Mouse (Mus musculus) ES-E14 (cell line): ENCODE data around the gene Canx. TPM values are rescaled to one million over a fixed set of nuclear protein-coding genes. Genes with fewer than 3 reads are reported as not detected.
A peak's percentile ranks its signal among the peaks of the same experiment; 100 is the strongest.

ENCODE experiments used
- DNase-seq: peaks from one replicate; pipeline ENCODE4 v3.0.0-alpha.2; 2013; ENCODE audit warnings: low read depth, low spot score
- H3K27ac ChIP-seq: 2 replicates; pipeline ENCODE4 v1.5.1; 2012; ENCODE audit warnings: low read depth, mild to moderate bottlenecking, low read length, moderate library complexity, mixed read lengths; ENCODE audit not compliant: poor library complexity, insufficient read depth, severe bottlenecking
- H3K36me3 ChIP-seq: 2 replicates; pipeline ENCODE4 v1.6.1; 2012; ENCODE audit warnings: mild to moderate bottlenecking, low read length, moderate library complexity, mixed read lengths; ENCODE audit not compliant: control insufficient read depth, poor library complexity, insufficient read depth, severe bottlenecking
- H3K4me1 ChIP-seq, 2 experiments: fragments of 150-350 bp in 1 of 2; sonication (generic) in 1 of 2; 2 replicates each; pipeline ENCODE4 v1.6.1; 2012; ENCODE audit warnings: low read length in 2 of 2, mild to moderate bottlenecking in 1 of 2, mixed read lengths in 1 of 2; ENCODE audit not compliant: control insufficient read depth in 2 of 2, insufficient read depth in 2 of 2, poor library complexity in 1 of 2
- H3K4me3 ChIP-seq, 2 experiments: fragments of 150-350 bp in 1 of 2; sonication (generic) in 1 of 2; 2 replicates each; pipeline ENCODE4 v1.5.1; 2012; ENCODE audit warnings: low read length in 2 of 2, low read depth in 1 of 2, mild to moderate bottlenecking in 1 of 2, mixed read lengths in 1 of 2; ENCODE audit not compliant: insufficient read depth in 1 of 2, poor library complexity in 1 of 2, severe bottlenecking in 1 of 2
- H3K9ac ChIP-seq: 2 replicates; pipeline ENCODE4 v1.6.1; 2012; ENCODE audit warnings: low read depth, mild to moderate bottlenecking, low read length, mixed read lengths; ENCODE audit not compliant: poor library complexity, insufficient read depth, severe bottlenecking
- H3K9me3 ChIP-seq: fragments of 150-350 bp; sonication (generic); 2 replicates; pipeline ENCODE4 v1.6.1; 2012; ENCODE audit warnings: low read depth, mild to moderate bottlenecking, low read length; ENCODE audit not compliant: control insufficient read depth, insufficient read depth
- CHD2 ChIP-seq: IDR thresholded peaks from 2 replicates; pipeline ENCODE4 v1.6.1; 2014; ENCODE audit warnings: mild to moderate bottlenecking, low read depth, low read length, inconsistent platforms
- HCFC1 ChIP-seq: IDR thresholded peaks from 2 replicates; pipeline ENCODE4 v1.6.1; 2012; ENCODE audit warnings: low read length, inconsistent platforms, borderline replicate concordance; ENCODE audit not compliant: insufficient read depth
- MAFK ChIP-seq: IDR thresholded peaks from 2 replicates; pipeline ENCODE4 v1.6.1; 2014; ENCODE audit warnings: mild to moderate bottlenecking, low read depth, low read length, inconsistent platforms; ENCODE audit not compliant: insufficient read depth
- ZC3H11A ChIP-seq: IDR thresholded peaks from 2 replicates; pipeline ENCODE4 v1.6.1; 2012; ENCODE audit warnings: low read depth, mild to moderate bottlenecking, inconsistent platforms, low read length, borderline replicate concordance
- ZNF384 ChIP-seq: IDR thresholded peaks from 2 replicates; pipeline ENCODE4 v1.6.1; 2012; ENCODE audit warnings: low read depth, low read length, inconsistent platforms
- in situ Hi-C, 2 experiments: fragments of 600-800 bp; cut with MboI; formaldehyde crosslinking; loops; one replicate each; pipeline ENCODE4 v1.15.1; 2025; ENCODE audit warnings: low sequenced_read_pairs in 2 of 2, inconsistent platforms in 1 of 2; ENCODE audit not compliant: unreplicated experiment in 2 of 2
- total RNA-seq: library from RNA; depleted of rRNA; stranded (reverse); fragments of 300-350 nt; gene quantifications from 2 replicates; pipeline ENCODE4 v1.2.3, GENCODE M21; 2012; rRNA removed

The Canx gene
- 970 and 1,175 TPM in 2 replicates for total RNA-seq

DNA sequence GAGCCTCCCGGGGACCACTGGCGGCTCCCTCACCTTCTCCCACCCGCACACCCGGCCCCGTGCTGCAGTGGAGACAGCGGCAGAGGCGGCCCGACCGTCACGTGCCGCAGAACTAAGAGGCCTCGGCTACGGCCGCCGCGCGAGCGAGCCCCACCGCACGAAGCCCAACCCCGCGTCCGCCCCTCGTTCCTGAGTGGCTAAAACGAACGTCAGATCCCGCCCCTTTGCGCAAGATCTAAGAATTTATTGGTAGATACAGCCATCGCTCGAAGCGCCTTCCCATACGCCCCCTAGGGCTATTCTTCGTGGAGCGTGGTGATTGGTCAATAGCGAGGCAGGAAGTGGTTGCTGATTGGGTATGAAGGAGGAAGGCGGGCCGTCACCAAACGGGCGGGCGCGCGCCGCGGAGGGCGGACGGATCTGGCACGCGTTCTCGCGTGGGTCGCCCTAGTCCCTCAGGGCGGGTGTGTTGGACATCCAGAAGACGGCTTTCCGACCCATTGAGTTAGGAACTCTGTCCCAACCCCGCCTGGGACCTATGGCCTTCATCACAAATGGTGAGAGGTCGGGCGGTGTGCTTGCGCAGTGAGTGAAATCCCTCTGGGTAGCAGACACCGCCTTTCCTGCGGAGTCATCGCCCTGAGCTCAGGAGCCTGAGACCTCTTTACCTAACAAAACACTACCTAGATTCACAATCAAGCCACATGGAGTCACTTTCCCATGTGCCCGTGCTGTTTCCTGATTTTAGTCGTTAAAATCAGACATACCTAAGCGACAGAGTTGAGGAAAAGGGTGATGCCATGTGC is at the start of gene Canx:
TSS of gene Canx (minus strand) at position 178 of the 806 bp plus-strand sequence.
- in situ Hi-C loops, result no loop called here
- peaks cover 2 to 9% of the 10 kb centered on the region in 2 experiments for H3K4me1 ChIP-seq
- DNase-seq, result peak; percentile 100
- H3K27ac ChIP-seq, result peak within 1 kb of the TSS; percentile 94
- peaks cover 2% of the 10 kb centered on the region; the same call in 1 of the 2 replicates for H3K36me3 ChIP-seq
- H3K9ac ChIP-seq, result peak within 1 kb of the TSS; percentile 99
- TF ChIP-seq ZNF384, result no peak
- peak; percentile 34; the same call in 1 of the 2 replicates for TF ChIP-seq MAFK
- no peak for TF ChIP-seq ZC3H11A
- TF ChIP-seq HCFC1, result 0 out of 2 replicates have a peak, but pooled peaks have one; percentile 35
- TF ChIP-seq CHD2, result peak; percentile 95
- H3K4me3 ChIP-seq, result peak within 1 kb of the TSS; percentile 92 to 96
- no peaks in the 10 kb centered on the region for H3K9me3 ChIP-seq

DNA sequence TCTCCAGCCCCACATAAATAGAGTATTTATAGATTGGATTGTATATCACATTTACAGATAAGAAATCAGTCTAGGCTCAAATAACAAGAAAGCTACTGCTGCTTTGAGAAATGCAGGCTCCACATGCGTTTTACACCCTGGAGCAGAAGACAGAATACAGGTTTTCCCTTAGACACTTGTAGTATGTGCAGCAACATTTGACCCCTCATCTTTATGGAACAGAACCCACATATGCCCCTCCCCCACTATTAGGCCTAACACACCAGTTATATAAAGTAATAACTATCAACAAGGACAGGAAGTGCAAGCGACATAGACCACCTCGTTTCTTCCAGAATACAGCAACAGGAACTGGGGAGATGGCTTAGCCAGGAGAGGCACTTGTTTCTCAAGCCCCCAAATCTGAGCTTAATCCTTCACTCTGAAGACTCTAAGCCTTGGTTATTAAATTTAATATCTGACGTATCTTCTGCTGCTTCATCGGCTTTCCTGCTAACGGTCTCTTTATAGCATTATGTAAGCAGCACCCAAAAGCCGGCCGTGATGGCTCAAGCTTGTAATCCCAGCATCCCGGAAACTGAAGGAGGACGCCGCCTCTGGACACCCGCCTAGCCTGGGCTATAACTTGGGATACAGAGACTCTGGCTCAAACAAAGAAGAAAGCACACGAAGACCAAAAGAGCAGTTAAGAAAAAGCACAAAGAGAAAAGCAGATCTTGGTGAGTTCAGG is 49.0 kb upstream of the Canx start:
- Histone ChIP-seq H3K4me1 (peaks cover 2 to 6% of the 10 kb centered on the region in 2 experiments; a peak in 2 of 4 replicates), H3K27ac (no peak overlapping the region), H3K9ac (no peak overlapping the region), H3K4me3 (no peak overlapping the region), H3K36me3 (peaks cover 4% of the 10 kb centered on the region), H3K9me3 (no peaks in the 10 kb centered on the region)
- no peak for TF ChIP-seq MAFK
- TF ChIP-seq ZNF384, result no peak
- no peak for TF ChIP-seq ZC3H11A
- TF ChIP-seq CHD2, result no peak
- no peak for TF ChIP-seq HCFC1
- in situ Hi-C loops, result no loop called here
- DNase-seq, result no peak

DNA sequence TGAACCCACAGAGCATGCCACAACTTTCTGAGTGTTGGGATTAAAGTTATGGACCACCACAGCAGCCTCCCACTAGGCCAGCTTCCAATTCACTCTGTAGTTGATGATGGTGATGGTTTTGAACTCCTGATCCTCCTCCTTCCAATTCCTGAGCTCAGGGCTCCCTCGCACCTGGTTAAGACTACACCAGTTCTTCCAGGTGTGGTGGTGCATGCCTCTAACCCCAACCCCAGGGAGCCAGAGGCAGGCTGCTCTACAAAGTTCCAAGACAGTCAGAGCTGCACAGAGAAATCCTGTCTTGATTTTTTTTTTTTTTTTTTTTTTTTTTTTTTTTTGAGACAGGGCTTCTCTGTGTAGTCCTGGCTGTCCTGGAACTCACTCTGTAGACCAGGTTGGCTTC is 48.1 kb upstream of the Canx start:
- H3K36me3 ChIP-seq, result peaks cover under 1% of the 10 kb centered on the region; the same call in 1 of the 2 replicates
- no peak overlapping the region for H3K9ac ChIP-seq
- peaks cover 2 to 10% of the 10 kb centered on the region in 2 experiments; a peak in 2 of 4 replicates for H3K4me1 ChIP-seq
- 0 out of 2 replicates have a peak, but pooled peaks have one; percentile 7 for TF ChIP-seq ZNF384
- TF ChIP-seq HCFC1, result no peak
- H3K9me3 ChIP-seq, result no peaks in the 10 kb centered on the region
- no peak overlapping the region for H3K27ac ChIP-seq
- H3K4me3 ChIP-seq, result no peak overlapping the region
- DNase-seq, result no peak
- in situ Hi-C loops, result no loop called here

DNA sequence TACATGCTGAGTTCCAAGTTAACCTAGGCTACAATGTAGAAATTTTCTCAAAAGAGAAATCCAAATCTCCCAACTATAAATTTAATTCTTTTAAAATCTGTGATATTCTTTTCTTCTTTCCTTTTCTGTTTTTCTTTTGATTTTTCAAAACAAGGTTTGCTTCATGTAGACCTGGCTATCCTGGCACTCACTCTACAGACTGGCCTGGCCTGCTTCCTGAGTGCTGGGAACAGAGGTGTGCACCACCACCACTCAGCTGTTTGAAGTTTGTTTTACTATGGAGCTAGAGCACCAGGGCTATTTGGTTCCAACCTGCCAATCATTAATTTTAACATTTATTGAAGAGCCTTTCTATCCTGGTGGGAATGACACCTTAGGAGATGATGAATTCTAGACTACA is 47.6 kb upstream of the Canx start:
- no peak for DNase-seq
- TF ChIP-seq HCFC1, result no peak
- TF ChIP-seq MAFK, result no peak
- no peak for TF ChIP-seq ZC3H11A
- no peak for TF ChIP-seq ZNF384
- no peak for TF ChIP-seq CHD2
- Histone ChIP-seq H3K27ac (no peak overlapping the region), H3K9ac (no peak overlapping the region), H3K9me3 (no peaks in the 10 kb centered on the region), H3K4me1 (peaks cover 2 to 10% of the 10 kb centered on the region in 2 experiments; a peak in 2 of 4 replicates), H3K4me3 (no peak overlapping the region), H3K36me3 (no peaks in the 10 kb centered on the region)
- in situ Hi-C loops, result no loop called here
